8 mouse cellular contexts compared by ENCODE assay signal in the genomic region with DNA sequence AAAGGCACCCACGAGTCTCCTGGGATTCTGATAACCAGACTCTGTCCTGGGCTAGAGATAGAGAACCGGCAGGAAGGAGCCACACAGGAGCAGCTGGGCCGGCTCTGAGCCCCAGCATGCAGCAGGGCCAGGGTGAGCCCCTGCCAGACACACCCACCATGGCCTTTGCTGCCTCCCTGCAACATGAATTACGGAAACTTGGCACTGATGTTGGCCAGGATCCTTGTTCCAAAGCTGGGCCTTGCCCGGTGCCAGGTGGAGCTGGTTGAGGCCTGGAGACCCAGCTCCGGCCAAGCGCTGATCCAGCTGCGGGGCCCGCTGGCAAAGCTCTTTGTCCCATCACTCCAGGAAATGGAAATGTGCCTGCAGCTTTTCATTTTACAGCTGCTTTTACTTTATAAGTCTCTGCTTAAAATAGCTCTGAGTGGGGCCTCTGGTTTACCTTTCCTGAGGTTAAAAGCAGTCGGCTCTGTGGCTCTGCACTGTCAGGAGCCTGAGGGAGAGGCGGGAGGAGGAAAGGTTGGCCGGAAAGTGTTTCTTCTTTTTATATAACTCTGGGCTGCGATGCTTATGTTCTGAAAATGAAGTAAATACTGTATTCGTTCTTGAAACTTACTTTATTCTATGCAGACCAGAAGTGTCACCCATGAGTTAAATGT. TPM values are rescaled to one million over a fixed set of nuclear protein-coding genes. Genes with fewer than 3 reads are reported as not detected.
DNase-seq lines count a peak whose midpoint lies in the region; ATAC-seq and TF ChIP-seq lines count a peak whose summit lies in the region.

No protein-coding gene starts in this region.

- no peak for TF ChIP-seq POLR2A in olfactory bulb, adult 2 months (IDR thresholded peaks at IDR 0.05; ENCODE audit: insufficient read depth, low read depth, low read length)

- no peaks in the 10 kb centered on the region for H3K27me3 ChIP-seq in hindbrain, embryonic 13.5 days
- no peaks in the 10 kb centered on the region for H3K27me3 ChIP-seq in hindbrain, embryonic 14.5 days (ENCODE audit: control insufficient read depth, insufficient read depth, low read length)
- no peaks in the 10 kb centered on the region for H3K27me3 ChIP-seq in forebrain, postnatal 0 days (ENCODE audit: insufficient read depth, low read length)
- H3K27me3 ChIP-seq in limb, embryonic 10.5 days (ENCODE audit: low read depth, poor library complexity, severe bottlenecking), result no peaks in the 10 kb centered on the region

- no peak overlapping the region for H3K4me3 ChIP-seq in hindbrain, embryonic 13.5 days
- no peak overlapping the region for H3K4me3 ChIP-seq in hindbrain, embryonic 14.5 days (replicated peaks; ENCODE audit: low read length)
- H3K4me3 ChIP-seq in forebrain, postnatal 0 days (ENCODE audit: low read depth, low read length), result no peak overlapping the region
- no peak overlapping the region for H3K4me3 ChIP-seq in limb, embryonic 10.5 days
- no peak overlapping the region for H3K4me3 ChIP-seq in olfactory bulb, adult 2 months (ENCODE audit: insufficient read depth, low read depth, low read length)

- no peak for TF ChIP-seq CTCF in forebrain, postnatal 0 days (IDR thresholded peaks at IDR 0.05; ENCODE audit: low read depth)
- TF ChIP-seq CTCF in olfactory bulb, adult 2 months (IDR thresholded peaks at IDR 0.05; ENCODE audit: insufficient read depth, low read depth, low read length), result no peak

- H3K9me3 ChIP-seq in hindbrain, embryonic 13.5 days, result no peaks in the 10 kb centered on the region
- no peaks in the 10 kb centered on the region for H3K9me3 ChIP-seq in hindbrain, embryonic 14.5 days (ENCODE audit: control insufficient read depth, low read length)
- no peaks in the 10 kb centered on the region for H3K9me3 ChIP-seq in forebrain, postnatal 0 days (ENCODE audit: low read length)
- H3K9me3 ChIP-seq in limb, embryonic 10.5 days (replicated peaks), result no peaks in the 10 kb centered on the region

- no peaks in the 10 kb centered on the region for H3K36me3 ChIP-seq in hindbrain, embryonic 13.5 days
- no peaks in the 10 kb centered on the region for H3K36me3 ChIP-seq in hindbrain, embryonic 14.5 days (replicated peaks; ENCODE audit: control insufficient read depth, insufficient read depth)
- H3K36me3 ChIP-seq in forebrain, postnatal 0 days (ENCODE audit: insufficient read depth), result no peaks in the 10 kb centered on the region
- H3K36me3 ChIP-seq in limb, embryonic 10.5 days, result no peaks in the 10 kb centered on the region

- intact Hi-C loops in heart, postnatal 25 days (cut with DNase I), result loop anchor here (1.0 to 10.0 kb wide), 4 partner anchors 15 to 464 kb away; a partner anchor contains a TSS

- H3K27ac ChIP-seq in hindbrain, embryonic 13.5 days, result 0 out of 2 replicates have a peak overlapping the region, but pooled peaks have one; percentile 20
- H3K27ac ChIP-seq in hindbrain, embryonic 14.5 days, result no peak overlapping the region
- H3K27ac ChIP-seq in forebrain, postnatal 0 days (ENCODE audit: low read depth, low read length), result peak overlapping the region; percentile 54
- H3K27ac ChIP-seq in limb, embryonic 10.5 days, result peak overlapping the region; percentile 85
- H3K27ac ChIP-seq in olfactory bulb, adult 2 months (ENCODE audit: insufficient read depth, low read depth, low read length), result 0 out of 2 replicates have a peak overlapping the region, but pooled peaks have one; percentile 33

- DNase-seq in hindbrain, embryonic 14.5 days (ENCODE audit: low spot score), result no peak
- peak; percentile 86 for DNase-seq in adrenal gland, postnatal 14 days
- peak; percentile 58 for DNase-seq in forebrain, postnatal 0 days
- peak; percentile 87 for DNase-seq in heart, postnatal 25 days (ENCODE audit: low spot score)
- DNase-seq in limb, embryonic 10.5 days (ENCODE audit: low spot score), result peak; percentile 47

- peaks cover 13% of the 10 kb centered on the region for H3K4me1 ChIP-seq in hindbrain, embryonic 13.5 days (replicated peaks)
- H3K4me1 ChIP-seq in hindbrain, embryonic 14.5 days (replicated peaks; ENCODE audit: control insufficient read depth, insufficient read depth, low read length), result peaks cover 13% of the 10 kb centered on the region
- H3K4me1 ChIP-seq in forebrain, postnatal 0 days (ENCODE audit: insufficient read depth), result peaks cover 12% of the 10 kb centered on the region
- peaks cover 41% of the 10 kb centered on the region for H3K4me1 ChIP-seq in limb, embryonic 10.5 days
- peaks cover 26% of the 10 kb centered on the region for H3K4me1 ChIP-seq in olfactory bulb, adult 2 months (ENCODE audit: control insufficient read depth, insufficient read depth, low read length)

- ATAC-seq in hindbrain, embryonic 13.5 days (ENCODE audit: low FRiP score), result no peak
- ATAC-seq in hindbrain, embryonic 14.5 days (ENCODE audit: low FRiP score), result no peak
- peak; percentile 84 for ATAC-seq in forebrain, postnatal 0 days
- ATAC-seq in CD4-positive, CD25-positive, alpha-beta regulatory T cell, adult 4 months, result no peak

- WGBS in hindbrain, embryonic 13.5 days, result 63% methylated on average over 14 of the region's 14 CpGs
- WGBS in hindbrain, embryonic 14.5 days, result 56% methylated on average over 14 of the region's 14 CpGs
- WGBS in forebrain, postnatal 0 days, result 47% methylated on average over 14 of the region's 14 CpGs
- WGBS in limb, embryonic 10.5 days, result 75% methylated on average over 14 of the region's 14 CpGs
- 52% methylated on average over 14 of the region's 14 CpGs for WGBS in olfactory bulb, adult 2 months

- H3K9ac ChIP-seq in hindbrain, embryonic 13.5 days, result no peak overlapping the region
- H3K9ac ChIP-seq in hindbrain, embryonic 14.5 days, result no peak overlapping the region
- no peak overlapping the region for H3K9ac ChIP-seq in forebrain, postnatal 0 days

- no peak overlapping the region for H3K4me2 ChIP-seq in hindbrain, embryonic 13.5 days
- no peak overlapping the region for H3K4me2 ChIP-seq in hindbrain, embryonic 14.5 days (replicated peaks)
- H3K4me2 ChIP-seq in forebrain, postnatal 0 days (ENCODE audit: low read depth), result no peak overlapping the region

RNA-seq across cellular contexts. Expression of a gene that starts 20.1 kb away (rescaled TPM):
- polyA plus RNA-seq in hindbrain, embryonic 13.5 days (2015; fragmentation: Nextera tagmentation; extraction: Ambion mirVana), result 15.9 and 16.4 TPM in 2 replicates
- 28.1 and 34.1 TPM in 2 replicates for polyA plus RNA-seq in hindbrain, embryonic 14.5 days (2014; fragmentation: Nextera tagmentation; extraction: Ambion mirVana)
- 60.1 and 60.3 TPM in 2 replicates for total RNA-seq in adrenal gland, postnatal 14 days (2021)
- total RNA-seq in forebrain, postnatal 0 days (2014; rRNA removed), result 8.8 and 9.4 TPM in 2 replicates
- polyA plus RNA-seq in forebrain, postnatal 0 days (2015; fragmentation: Nextera tagmentation; extraction: Ambion mirVana), result 12.8 and 16.3 TPM in 2 replicates
- 100 to 1,000 TPM; 292 to 306 TPM for total RNA-seq in heart, postnatal 25 days (2021)
- 14.2 and 17.3 TPM in 2 replicates for polyA plus RNA-seq in limb, embryonic 10.5 days (2016; fragmentation: Nextera tagmentation; extraction: Ambion mirVana)
- not detected in 2 replicates for polyA plus RNA-seq in olfactory bulb, adult 2 months (2012; ENCODE audit: insufficient read depth, insufficient read length, low replicate concordance, missing spikeins)
- polyA plus RNA-seq in CD4-positive, CD25-positive, alpha-beta regulatory T cell, adult 4 months (2017; shearing (Covaris generic)), result 10 to 100 TPM in 1 of 2 experiments, 1 to 10 TPM in 1; 8.8 to 11.7 TPM
